Mouse (Mus musculus): ENCODE results near the gene Trmt10c.
"Not testable (repeated sequence)": the region's sequence is repeated elsewhere in the genome, so short reads cannot be mapped to it uniquely, and the experiment has no call there.

Trmt10c gene

DNA sequence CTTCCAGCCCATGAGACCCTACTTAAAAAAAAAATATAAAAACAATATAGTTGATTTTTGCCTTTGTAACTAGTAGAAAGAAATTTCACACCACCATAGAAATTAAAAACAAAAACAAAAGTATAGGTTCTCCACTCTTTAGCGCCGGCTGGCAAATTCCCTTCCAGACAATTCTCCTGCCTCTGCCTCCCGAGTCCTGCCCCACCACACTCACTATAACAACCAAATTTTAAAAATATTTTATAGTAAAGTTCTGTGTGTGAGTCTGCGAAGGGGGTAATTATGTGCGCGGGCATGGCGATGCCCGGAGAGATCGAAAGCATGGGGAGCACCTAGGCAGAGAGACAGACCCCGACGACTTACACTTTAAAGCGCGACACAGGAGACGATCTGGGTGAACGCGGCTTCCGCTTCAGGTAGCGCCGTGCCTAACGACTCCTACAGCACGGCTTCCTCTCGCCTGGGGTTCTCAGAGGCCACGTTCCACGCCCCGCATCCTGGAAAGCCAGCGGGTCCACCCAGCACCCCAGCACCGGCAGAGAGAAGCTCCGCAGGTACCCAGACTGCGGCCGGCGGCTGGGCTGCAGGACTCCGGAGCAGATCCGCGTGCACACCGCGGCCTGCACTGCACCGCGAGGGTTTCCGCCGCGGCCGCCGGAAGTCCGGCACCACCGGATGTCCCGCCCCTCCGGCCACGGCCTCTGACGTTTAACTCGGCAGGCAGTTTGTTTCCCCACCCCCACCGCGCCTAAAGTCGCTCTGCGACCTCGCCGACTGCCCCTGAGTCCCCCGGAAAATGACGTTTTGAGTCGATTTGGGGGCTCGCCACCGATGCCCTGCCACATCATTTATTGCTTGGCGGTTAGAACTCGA lies at the start of gene Trmt10c:
Gene Trmt10c, minus strand, starts transcription at position 682 of the 873 bp plus-strand sequence.
- DNase-seq (ENCODE audit: low read depth): peak; percentile 96

DNA sequence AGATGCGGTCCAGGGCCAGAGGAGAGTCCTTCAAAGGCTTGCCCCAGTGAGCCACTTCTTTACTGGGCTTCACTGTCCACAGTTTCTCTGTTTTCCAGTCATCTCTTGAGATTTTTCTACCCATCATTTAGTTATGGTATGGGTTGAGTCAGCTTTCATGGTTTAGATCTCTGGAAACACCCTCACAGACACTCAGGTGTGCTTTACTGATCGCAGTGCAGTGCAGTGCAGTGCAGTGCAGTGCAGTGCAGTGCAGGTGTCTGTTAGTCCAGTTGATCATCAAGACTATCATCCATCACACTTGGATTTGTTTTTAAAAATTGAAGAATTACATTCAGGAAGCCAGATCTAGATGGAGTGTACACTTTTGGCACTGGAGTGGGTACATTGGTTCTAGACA lies 48.7 kb upstream of the Trmt10c start:
- DNase-seq (ENCODE audit: low read depth): no peak

DNA sequence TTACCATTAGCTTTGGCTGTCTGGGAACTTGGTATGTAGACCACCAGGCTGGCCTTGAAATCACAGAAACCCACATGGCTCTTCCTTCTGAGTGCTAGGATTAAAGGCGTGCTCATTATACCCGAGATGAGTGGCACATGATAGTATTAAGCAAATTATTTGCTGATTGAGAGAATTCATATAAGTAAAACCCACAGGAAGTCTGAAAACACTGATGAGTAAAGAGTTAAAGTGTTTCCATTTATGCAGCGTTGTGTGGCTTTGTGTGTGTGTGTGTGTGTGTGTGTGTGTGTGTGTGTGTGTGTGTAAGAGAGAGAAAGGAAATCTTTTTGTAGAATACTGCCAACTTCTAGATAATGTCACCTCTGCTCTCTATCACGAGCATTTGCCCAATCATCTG lies 44.1 kb upstream of the Trmt10c start:
- DNase-seq (ENCODE audit: low read depth): peak; percentile 24

DNA sequence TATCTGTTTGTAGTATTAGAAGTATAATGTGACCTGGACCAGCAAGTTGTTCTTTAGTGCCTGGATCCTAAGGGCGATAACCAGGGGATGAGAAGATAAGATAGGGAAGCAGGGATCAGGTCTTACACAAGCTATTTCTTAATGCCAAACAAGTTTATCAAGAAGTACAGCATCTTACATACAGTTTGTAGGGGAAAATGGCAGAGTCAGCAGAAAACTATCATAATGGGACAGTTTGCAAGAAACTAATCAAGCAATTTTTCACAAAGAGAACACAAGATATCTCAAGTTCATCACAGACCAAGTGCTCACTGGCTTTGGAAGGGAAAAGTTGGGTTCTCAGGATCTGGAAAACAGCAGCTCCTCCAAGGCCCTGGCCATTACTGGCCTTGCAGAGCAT lies 41.8 kb upstream of the Trmt10c start:
- no peak for DNase-seq (ENCODE audit: low read depth)

DNA sequence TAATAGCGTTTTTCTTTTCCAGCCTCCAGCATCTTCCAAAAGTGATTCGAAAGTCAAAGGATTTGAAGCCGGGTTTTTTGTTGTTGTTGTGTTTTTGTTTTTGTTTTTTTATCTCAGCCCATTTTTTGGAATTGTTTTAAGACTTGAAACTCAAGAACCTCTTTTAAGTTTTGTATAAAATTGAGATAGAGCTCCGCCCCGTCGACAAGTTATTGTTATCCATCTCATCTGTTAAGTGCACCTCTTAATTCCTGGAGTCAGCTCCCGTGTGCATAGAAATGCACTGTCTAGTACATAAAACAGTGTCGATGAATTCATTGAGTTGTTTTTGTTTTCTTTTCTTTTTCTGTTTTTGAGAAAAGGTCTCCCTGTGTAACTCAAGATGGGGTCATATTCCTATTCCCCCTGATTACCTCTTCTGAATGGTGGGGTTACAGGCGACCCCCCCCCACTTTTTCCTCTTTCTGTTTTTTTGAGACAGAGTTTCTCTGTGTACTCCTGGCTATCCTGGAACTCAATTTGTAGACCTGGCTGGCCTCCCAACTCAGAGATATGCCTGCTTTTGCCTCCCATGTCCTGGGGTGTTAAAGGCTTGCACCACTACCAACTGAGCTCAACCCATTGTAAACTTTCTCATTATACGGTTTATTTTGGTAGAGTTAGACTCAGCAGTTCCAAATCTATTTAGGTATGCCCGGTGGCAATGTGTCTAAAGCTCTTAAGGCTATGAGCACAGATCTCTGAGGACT lies 38.7 kb upstream of the Trmt10c start:
- no peak for DNase-seq (ENCODE audit: low read depth)

DNA sequence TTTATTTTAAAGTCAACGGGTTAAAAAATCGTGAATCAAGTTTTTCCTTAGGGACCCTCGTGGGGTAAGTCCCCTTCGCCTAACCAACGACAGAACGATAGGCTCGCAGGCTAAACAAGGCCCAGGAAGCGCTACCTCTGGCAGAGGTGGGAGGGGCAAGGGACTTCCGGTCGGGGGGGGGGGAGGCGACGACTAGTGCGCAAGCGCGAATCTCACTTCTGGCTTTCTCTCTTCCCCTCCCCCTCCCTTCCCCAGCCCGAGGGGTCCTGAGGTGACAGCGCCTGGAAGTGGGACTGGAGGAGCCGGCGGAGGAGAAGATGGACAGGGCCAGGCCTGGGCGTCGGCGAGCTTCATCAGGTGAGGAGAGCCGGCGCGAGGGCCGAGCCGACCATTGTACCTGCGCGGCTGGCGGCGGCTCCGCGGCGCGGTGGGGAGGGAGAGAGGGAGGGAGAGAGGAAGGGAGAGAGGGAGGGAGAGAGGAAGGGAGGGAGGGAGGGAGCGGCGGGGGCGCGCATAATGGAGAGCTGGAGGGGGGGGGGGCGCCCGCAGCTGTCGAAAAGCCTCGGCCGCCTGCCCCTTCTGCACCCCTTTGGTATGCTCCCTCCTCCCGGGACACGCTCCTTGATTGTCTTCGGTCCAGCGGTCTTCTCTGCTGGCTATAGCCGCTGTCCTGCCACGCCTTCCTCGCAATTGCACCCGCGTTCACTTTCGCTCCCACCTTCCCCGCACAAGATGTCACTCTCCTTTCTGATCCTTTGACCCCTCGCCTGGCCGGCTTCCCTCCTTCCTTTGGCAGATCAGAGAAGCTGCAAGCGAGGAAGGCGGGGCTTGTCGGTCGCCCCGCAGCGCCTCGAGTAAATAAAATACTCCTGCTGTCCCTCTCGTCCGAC lies 37.8 kb upstream of the Trmt10c start:
- peak; percentile 93 for DNase-seq (ENCODE audit: low read depth)

DNA sequence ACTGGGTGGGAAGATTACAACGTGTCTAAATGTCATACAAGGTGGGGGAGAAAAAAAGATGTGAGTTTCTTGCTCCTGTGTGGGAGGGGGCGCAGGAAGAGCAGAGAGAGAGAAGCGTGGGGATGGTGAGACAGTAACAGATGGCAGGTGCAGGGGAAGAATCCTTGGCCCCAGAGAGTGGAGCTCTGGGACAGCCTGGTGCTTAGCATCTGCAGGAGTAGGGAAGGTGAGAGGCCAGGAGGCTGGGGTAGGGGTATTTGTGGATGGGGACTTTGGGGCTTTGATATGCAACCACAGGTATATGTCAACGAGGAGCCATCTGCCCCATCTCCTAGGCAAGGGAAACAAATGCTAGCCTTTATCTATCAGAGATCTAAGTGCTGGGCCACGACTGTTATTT lies 36.9 kb upstream of the Trmt10c start:
- no peak for DNase-seq (ENCODE audit: low read depth)

DNA sequence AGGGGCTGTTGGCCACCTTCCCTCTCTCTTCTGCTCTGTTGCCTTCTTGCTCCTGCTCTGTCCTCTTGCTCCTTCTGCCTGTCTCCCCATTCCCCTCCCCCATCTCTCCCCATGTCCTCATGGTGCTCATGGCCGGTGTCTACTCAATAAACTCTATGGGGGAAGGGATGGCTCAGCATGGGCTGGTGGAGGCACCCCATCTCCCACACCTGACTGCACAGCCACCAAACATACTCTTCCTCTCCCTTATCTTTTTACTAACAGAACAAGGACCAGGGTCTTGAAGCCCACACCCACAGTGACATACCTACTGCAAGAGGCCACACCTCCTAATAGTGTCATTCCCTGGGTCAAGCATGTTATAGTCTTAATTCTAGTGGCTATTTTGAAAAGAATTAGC lies 36.5 kb upstream of the Trmt10c start:
- no peak for DNase-seq (ENCODE audit: low read depth)

DNA sequence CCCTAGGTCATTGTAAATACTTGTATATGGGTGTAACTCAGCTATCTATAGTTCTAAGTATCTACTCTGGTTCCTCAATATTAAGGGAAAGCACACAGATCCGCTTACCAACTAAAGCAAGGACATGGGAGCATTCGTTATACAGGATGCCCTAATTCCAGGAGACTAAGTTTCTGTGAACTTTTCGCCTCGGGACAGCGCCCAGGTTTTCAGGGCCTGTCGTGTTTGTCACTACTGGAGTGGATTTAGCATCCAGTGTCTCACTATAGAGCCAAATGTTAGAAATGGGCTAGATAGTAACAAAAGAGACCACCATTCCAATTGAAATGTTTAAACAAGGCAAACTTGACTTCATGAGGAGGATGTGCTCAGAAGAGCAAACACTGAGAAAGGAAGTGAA lies 35.5 kb upstream of the Trmt10c start:
- not testable (repeated sequence) for DNase-seq (ENCODE audit: low read depth)

DNA sequence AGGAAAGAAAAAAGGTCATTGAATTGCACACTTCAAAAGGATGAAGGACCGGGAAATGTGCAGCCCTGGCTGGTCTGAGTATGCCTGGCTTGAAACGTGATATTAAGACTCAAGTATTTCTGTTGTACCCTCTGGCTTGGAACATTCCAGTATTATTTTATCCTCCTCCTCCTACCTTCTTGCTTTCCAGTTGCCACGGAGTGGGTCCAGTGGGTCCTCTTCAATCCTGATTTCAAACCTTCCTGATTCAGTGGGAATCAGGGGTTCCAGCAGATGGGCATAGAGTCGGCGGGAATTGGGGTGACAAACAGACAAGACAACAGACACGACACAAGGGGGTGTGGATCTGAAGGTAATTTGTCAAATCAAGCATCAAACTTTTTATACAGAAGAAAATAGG lies 34.9 kb upstream of the Trmt10c start:
- DNase-seq (ENCODE audit: low read depth): no peak

DNA sequence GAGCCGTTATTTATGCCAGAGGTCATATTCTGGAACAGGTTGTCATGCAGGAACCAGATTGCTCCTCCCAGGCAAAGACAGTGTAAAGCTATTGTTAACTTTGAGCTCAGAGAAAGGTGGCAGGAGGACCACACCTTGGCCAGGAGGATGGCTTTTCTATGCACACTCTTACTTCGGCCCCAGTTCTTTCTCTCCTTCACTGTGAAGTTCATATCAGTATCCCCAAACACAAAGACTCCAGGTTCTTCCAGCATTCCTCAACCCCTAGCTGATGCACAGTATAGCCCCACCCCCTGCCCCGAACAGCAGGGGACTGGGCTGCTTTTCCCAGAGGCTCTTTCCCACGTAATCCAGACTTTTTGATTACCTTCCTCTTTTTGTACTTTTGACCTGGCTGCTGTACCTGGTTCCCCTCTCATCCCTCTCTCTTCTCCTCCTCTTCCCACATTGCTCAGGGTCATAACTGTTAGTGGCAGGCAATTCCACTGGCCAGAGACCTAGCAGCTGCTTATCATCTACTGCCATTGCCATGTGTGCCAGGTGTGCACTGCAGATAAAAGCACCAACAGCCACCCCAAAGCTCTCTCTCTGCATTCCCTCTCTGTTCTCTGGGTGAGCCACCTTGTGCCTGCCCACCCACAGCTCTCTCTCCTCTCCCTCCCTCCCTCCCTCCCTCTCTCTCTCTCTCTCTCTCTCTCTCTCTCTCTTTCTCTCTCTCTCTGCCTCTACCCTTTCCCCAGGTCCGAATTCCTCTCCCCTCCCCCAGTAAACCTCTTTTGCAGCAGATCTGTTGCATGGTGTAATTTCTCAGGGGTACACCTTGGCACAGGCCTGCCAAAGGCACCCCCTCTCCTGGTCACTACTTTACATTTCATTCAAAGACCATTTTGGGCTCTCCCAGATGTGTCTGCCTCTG lies 34.0 kb upstream of the Trmt10c start:
- peak; percentile 14 for DNase-seq (ENCODE audit: low read depth)

DNA sequence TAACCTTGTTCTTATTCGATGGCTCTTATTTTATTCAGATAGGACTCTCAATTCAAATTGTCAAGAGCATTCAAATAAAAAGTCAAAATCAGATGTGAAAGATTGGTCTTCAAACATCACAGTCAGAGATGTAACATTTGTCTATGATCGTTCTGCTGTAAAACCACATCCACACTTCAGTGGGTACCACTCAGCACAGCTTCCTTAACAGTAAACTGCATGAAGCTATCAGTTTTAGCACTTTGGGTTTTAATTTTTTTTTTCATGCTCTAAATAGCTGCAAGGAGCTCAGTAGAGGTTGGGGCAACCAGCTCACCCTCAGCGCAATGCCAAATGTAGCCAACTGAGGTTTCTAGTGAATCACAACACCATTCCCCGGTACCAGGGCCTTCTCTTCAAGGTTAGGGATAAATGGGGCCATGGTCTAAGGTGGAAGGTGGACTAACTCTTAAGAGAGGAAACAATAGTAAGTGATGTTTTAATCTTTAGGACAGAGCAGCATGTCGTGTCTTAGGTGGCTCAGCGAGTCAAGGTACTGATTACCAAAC lies 31.0 kb upstream of the Trmt10c start:
- no peak for DNase-seq (ENCODE audit: low read depth)

DNA sequence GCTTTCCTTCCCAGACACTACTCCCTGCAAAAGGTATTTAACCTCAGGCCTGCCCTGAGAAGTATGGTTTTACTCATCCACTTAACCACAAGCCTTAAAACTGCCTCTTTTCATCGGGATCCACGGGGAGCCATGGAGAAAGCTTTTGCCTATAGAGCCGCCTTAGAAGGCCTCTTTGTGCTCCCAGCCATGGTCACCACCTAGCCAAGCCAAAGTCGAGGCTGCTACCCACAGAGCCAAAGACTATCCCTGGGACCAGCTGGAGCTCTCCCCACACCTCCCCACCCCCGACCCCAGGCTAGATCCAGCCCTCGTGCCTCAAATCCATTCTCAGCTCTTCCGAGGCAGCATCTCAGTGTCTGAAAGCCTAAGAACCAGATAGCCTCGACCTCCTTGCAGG lies 28.5 kb upstream of the Trmt10c start:
- DNase-seq (ENCODE audit: low read depth): no peak

DNA sequence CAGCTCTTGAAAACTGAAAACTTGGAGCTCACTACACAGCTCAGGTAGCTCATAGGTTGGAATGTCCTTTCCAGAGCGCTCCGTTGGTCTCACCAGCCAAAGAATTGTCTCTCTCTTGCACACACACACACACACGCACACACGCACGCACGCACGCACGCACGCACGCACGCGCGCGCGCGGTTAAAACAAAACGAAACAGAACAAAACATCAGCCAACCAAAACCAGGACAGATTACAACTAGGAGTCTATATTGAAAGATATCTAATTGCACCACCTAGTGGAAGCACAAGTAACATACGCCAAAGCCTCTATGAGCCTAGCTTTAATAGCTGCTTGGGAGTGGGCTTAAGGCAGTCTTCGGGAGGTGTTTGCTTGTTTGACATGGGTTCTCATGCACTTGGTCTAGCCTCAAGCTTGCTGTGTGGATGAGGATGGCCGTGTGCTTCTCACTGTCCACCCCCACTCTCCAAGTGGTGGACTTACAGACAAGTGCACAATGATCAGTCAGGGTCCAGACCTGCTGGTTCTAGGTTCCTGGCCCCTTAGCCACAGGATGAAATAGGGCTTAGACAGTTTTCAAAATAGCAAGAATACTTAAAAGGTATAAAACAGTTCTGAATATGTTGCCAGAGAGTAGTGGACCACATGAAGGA lies 26.8 kb upstream of the Trmt10c start:
- DNase-seq (ENCODE audit: low read depth): peak; percentile 95

DNA sequence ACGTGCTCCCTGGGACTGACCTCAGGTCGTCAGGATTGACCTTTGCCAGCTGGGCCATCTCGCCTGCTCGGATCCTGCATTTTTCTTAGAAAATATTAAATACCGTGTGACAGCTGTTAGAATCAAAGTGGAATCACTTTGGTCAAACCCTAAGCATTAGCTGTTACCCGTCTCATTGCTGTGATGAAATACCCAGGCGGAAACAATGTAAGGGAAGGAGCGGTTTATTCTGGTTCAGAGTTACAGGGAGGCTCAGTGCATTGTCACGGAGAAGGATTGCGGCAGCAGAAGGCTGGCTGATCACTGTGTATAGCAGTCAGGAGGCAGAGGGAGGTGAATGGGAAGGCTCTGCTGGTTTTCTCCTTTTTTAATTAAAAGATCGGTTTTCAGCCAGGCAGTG lies 25.4 kb upstream of the Trmt10c start:
- DNase-seq (ENCODE audit: low read depth): peak; percentile 49

DNA sequence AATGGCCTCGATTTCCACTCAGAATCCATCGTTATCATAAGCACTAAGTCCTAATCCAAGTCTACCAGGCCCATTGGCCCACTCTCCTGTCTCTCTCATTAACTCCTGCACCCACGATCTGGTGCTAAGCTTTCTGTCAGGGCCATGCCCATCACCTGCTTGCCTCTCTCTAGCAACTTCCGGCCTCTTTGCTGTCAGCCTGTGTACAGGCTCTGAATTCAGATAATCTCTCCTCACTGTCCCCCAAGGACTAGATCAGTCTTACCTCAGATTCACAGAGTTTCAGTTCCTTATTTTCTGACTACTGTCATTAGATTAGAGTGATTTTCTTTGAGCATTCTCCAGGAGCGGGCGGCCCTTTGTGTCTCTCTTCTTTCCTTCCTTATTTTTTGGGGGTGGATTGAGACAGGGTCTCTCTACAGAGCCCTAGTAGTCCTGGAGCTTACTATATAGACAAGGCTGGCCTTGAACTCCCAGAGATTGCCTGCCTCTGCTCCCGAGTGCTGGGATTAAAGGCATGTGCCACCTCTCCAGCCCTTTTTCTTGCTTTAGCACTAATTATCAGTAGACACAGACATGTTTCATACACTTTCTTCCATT lies 24.5 kb upstream of the Trmt10c start:
- no peak for DNase-seq (ENCODE audit: low read depth)

DNA sequence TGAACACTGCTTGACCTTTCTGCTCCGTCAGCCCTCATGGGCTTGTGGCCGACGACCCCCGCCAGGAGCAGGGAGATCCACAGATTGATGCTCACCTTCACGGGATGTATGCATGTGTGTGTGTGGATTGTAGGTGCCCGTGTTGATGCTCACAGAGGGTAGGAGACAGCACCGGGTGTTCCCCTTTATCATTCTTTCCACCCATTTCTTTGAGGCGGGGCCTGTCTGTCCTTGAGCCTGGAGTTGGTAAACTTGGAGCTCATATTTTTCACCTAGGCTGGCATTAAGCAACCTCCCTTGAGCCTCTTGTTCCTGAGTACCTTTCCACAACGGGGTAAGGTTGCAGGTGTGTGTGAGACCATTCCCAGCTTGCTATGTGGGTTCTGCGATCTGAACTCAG lies 20.5 kb upstream of the Trmt10c start:
- no peak for DNase-seq (ENCODE audit: low read depth)

DNA sequence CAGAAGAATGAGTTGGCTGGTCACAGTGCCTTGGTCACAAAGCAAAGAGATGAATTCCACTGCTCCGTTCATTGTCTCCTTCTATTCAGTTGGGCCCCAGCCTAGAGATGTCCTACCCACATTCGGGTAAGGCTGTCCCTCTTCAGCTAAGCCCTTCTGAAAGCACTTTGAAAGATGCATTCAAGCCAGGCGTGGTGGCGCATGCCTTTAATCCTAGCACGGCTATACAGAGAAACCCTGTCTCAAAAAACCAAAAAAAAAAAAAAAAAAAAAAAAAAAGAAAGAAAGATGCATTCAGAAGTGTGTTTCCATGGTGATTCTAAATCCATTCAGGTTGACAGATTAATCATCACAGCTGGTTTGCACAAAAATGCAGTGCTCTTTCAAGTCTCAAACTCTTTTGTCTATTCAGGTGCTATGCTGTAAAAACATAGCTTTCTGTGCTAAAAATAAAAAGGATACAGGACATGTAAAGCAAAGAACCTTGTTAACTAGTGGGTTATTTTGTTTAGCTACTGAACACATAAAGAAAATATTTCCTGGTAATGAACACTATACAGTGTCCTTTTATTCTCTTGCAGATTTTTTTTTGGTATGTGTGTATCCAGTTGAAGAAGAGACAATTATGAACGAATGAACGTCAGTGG lies 19.4 kb upstream of the Trmt10c start:
- no peak for DNase-seq (ENCODE audit: low read depth)

DNA sequence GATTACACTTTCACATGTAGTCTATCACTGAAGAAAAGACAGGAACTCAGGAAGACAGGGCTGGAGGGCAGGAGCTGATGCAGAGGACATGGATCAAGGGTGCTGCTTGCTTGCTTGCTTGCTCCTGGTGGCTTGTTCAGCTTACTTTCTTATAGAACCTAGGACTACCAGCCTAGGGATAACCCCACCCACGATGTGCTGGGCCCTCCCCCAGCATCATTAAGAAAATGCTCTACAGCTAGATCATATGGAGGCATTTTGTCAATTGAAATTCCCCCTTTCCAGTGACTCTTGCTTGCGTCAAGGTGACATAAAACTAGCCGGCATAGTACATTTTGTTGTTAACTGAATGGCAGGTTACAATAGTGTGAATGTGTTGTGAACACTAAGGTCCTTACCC lies 18.3 kb upstream of the Trmt10c start:
- no peak for DNase-seq (ENCODE audit: low read depth)

DNA sequence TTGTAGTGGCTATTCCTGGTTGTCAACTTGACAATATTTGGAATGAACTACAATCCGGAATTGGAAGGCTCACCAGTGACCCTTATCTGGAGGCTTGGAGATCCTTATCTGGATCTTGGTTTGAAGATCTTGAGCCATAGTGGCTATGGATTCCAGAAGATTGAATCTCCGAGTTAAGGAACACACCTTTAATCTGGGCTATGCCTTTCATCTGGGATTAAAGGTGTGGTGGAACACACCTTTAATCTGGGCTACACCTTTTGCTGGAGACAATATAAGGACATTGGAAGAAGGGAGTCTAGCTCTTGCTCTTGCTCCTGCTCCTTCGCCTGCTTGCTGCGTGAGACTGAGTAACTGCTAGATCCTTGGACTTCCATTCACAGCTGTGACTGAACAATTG lies 10.4 kb upstream of the Trmt10c start, which contains the start of gene Senp7:
Gene Senp7, plus strand, starts transcription at position 301 of the 400 bp plus-strand sequence.
- not testable (repeated sequence) for DNase-seq (ENCODE audit: low read depth)

Data from 416B (cell line).